In genomic region chr14:105328397-105329302, GRCm38 (mm10) we compare ENCODE assay signal across 8 mouse cellular contexts.
DNase-seq lines count a peak whose midpoint lies in the region; ATAC-seq lines count a peak whose summit lies in the region.

No protein-coding gene starts in this region.

- H3K4me1 ChIP-seq in heart, embryonic 11.5 days (ENCODE audit: control insufficient read depth, insufficient read depth, low read length) = peaks cover 7% of the 10 kb centered on the region
- peaks cover 6% of the 10 kb centered on the region; the same call in 1 of the 2 replicates for H3K4me1 ChIP-seq in kidney, embryonic 14.5 days (ENCODE audit: control insufficient read depth, insufficient read depth, low read length)
- peaks cover 20% of the 10 kb centered on the region for H3K4me1 ChIP-seq in limb, embryonic 12.5 days (replicated peaks)
- peaks cover 15% of the 10 kb centered on the region; the same call in 1 of the 2 replicates for H3K4me1 ChIP-seq in midbrain, embryonic 12.5 days
- peaks cover 5% of the 10 kb centered on the region; the same call in 1 of the 2 replicates for H3K4me1 ChIP-seq in stomach, embryonic 14.5 days (ENCODE audit: control insufficient read depth, insufficient read depth, low read length)

- no peaks in the 10 kb centered on the region for H3K9me3 ChIP-seq in heart, embryonic 11.5 days (replicated peaks; ENCODE audit: control insufficient read depth, low read length)
- no peaks in the 10 kb centered on the region for H3K9me3 ChIP-seq in kidney, embryonic 14.5 days (ENCODE audit: control insufficient read depth, low read length)
- H3K9me3 ChIP-seq in limb, embryonic 12.5 days = no peaks in the 10 kb centered on the region
- H3K9me3 ChIP-seq in midbrain, embryonic 12.5 days = no peaks in the 10 kb centered on the region
- H3K9me3 ChIP-seq in stomach, embryonic 14.5 days (ENCODE audit: control insufficient read depth, low read depth, low read length) = no peaks in the 10 kb centered on the region

- WGBS in heart, embryonic 11.5 days (ENCODE audit: insufficient replicate concordance) = 27% methylated on average over 13 of the region's 13 CpGs
- WGBS in kidney, embryonic 14.5 days = 15% methylated on average over 13 of the region's 13 CpGs
- 14% methylated on average over 13 of the region's 13 CpGs for WGBS in limb, embryonic 12.5 days
- WGBS in midbrain, embryonic 12.5 days = 24% methylated on average over 13 of the region's 13 CpGs
- 13% methylated on average over 13 of the region's 13 CpGs for WGBS in stomach, embryonic 14.5 days

- H3K9ac ChIP-seq in heart, embryonic 11.5 days (ENCODE audit: low read depth, low read length) = peak overlapping the region; percentile 61
- 0 out of 2 replicates have a peak overlapping the region, but pooled peaks have one; percentile 9 for H3K9ac ChIP-seq in kidney, embryonic 14.5 days (ENCODE audit: low read depth, low read length)
- peak overlapping the region; percentile 28 for H3K9ac ChIP-seq in limb, embryonic 12.5 days (replicated peaks)
- H3K9ac ChIP-seq in midbrain, embryonic 12.5 days (replicated peaks) = no peak overlapping the region
- H3K9ac ChIP-seq in stomach, embryonic 14.5 days (replicated peaks; ENCODE audit: low read depth, low read length) = no peak overlapping the region

- H3K4me3 ChIP-seq in heart, embryonic 11.5 days (ENCODE audit: low read depth, low read length) = peak overlapping the region; percentile 14; the same call in 1 of the 2 replicates
- peak overlapping the region; percentile 4; the same call in 1 of the 2 replicates for H3K4me3 ChIP-seq in kidney, embryonic 14.5 days (ENCODE audit: low read length)
- peak overlapping the region; percentile 25 for H3K4me3 ChIP-seq in limb, embryonic 12.5 days (replicated peaks)
- peak overlapping the region; percentile 9; the same call in 1 of the 2 replicates for H3K4me3 ChIP-seq in midbrain, embryonic 12.5 days
- peak overlapping the region; percentile 19 for H3K4me3 ChIP-seq in stomach, embryonic 14.5 days (ENCODE audit: low read depth, low read length)

- ATAC-seq in heart, embryonic 11.5 days (replicated peaks; ENCODE audit: insufficient number of reproducible peaks, low FRiP score, low TSS enrichment) = 0 out of 2 replicates have a peak, but pooled peaks have one; percentile 67
- ATAC-seq in kidney, embryonic 14.5 days (ENCODE audit: low FRiP score, low TSS enrichment) = peak; percentile 87
- ATAC-seq in limb, embryonic 12.5 days (ENCODE audit: insufficient number of reproducible peaks, insufficient read depth, low FRiP score, low TSS enrichment, low read depth) = peak; percentile 82
- peak; percentile 65 for ATAC-seq in midbrain, embryonic 12.5 days (ENCODE audit: low FRiP score, low read depth)
- ATAC-seq in stomach, embryonic 14.5 days (ENCODE audit: insufficient number of reproducible peaks, insufficient read depth, low FRiP score, low read depth) = peak; percentile 88; the same call in 1 of the 2 replicates

- peak overlapping the region; percentile 59 for H3K4me2 ChIP-seq in heart, embryonic 11.5 days
- peak overlapping the region; percentile 41 for H3K4me2 ChIP-seq in kidney, embryonic 14.5 days (replicated peaks; ENCODE audit: low read depth, low read length)
- peak overlapping the region; percentile 54 for H3K4me2 ChIP-seq in limb, embryonic 12.5 days
- peak overlapping the region; percentile 41 for H3K4me2 ChIP-seq in midbrain, embryonic 12.5 days (replicated peaks)
- H3K4me2 ChIP-seq in stomach, embryonic 14.5 days (replicated peaks; ENCODE audit: low read depth, low read length) = peak overlapping the region; percentile 52

- DNase-seq in 3134 (ENCODE audit: extremely low read depth, insufficient read length, low spot score) = peak; percentile 41
- peak; percentile 95 for DNase-seq in brain, adult 2 months (ENCODE audit: low read depth, low spot score)
- DNase-seq in fibroblast of lung, adult 2 months (ENCODE audit: low read depth) = peak; percentile 85

- no peaks in the 10 kb centered on the region for H3K27me3 ChIP-seq in heart, embryonic 11.5 days (ENCODE audit: control insufficient read depth, insufficient read depth, low read length)
- no peaks in the 10 kb centered on the region for H3K27me3 ChIP-seq in kidney, embryonic 14.5 days (ENCODE audit: control insufficient read depth, insufficient read depth, low read length)
- no peaks in the 10 kb centered on the region for H3K27me3 ChIP-seq in limb, embryonic 12.5 days
- H3K27me3 ChIP-seq in midbrain, embryonic 12.5 days = no peaks in the 10 kb centered on the region
- H3K27me3 ChIP-seq in stomach, embryonic 14.5 days (ENCODE audit: control insufficient read depth, insufficient read depth, low read length) = no peaks in the 10 kb centered on the region

- H3K36me3 ChIP-seq in heart, embryonic 11.5 days (ENCODE audit: control insufficient read depth, insufficient read depth, low read length) = no peaks in the 10 kb centered on the region; the same call in 1 of the 2 replicates
- H3K36me3 ChIP-seq in kidney, embryonic 14.5 days (ENCODE audit: control insufficient read depth, insufficient read depth, low read length) = no peaks in the 10 kb centered on the region
- no peaks in the 10 kb centered on the region for H3K36me3 ChIP-seq in limb, embryonic 12.5 days
- H3K36me3 ChIP-seq in midbrain, embryonic 12.5 days = no peaks in the 10 kb centered on the region
- H3K36me3 ChIP-seq in stomach, embryonic 14.5 days (ENCODE audit: control insufficient read depth, insufficient read depth, low read length) = no peaks in the 10 kb centered on the region

- H3K27ac ChIP-seq in heart, embryonic 11.5 days (ENCODE audit: low read depth, low read length) = peak overlapping the region; percentile 81
- peak overlapping the region; percentile 67; the same call in 1 of the 2 replicates for H3K27ac ChIP-seq in kidney, embryonic 14.5 days (ENCODE audit: low read depth, low read length)
- peak overlapping the region; percentile 94 for H3K27ac ChIP-seq in limb, embryonic 12.5 days
- H3K27ac ChIP-seq in midbrain, embryonic 12.5 days (replicated peaks) = 0 out of 2 replicates have a peak overlapping the region, but pooled peaks have one; percentile 1
- peak overlapping the region; percentile 80; the same call in 1 of the 2 replicates for H3K27ac ChIP-seq in stomach, embryonic 14.5 days (ENCODE audit: low read length)

Comparison
In these comparisons a context has a peak if more than half of its experiments do, and no peak if none do; other contexts are left out.
1. Peak in every context shown above with its lines: DNase-seq, ATAC-seq, H3K4me3 ChIP-seq and H3K27ac ChIP-seq.
2. DNase-seq: peak in every context shown above with its lines; median percentile 95 in brain, adult 2 months; 85 in fibroblast of lung, adult 2 months; 41 in 3134.
3. H3K27ac ChIP-seq: peak in every context shown above with its lines; median percentile 94 in limb, embryonic 12.5 days; 81 in heart, embryonic 11.5 days; 80 in stomach, embryonic 14.5 days; 67 in kidney, embryonic 14.5 days; 1 in midbrain, embryonic 12.5 days.
4. H3K9ac ChIP-seq: peak in heart, embryonic 11.5 days (single experiment), kidney, embryonic 14.5 days (single experiment) and limb, embryonic 12.5 days (single experiment); none in midbrain, embryonic 12.5 days (single experiment) and stomach, embryonic 14.5 days (single experiment).